Mouse (Mus musculus) midbrain, embryonic 11.5 days (tissue): Measurements from ENCODE around the gene Helq. TPM values are rescaled to one million over a fixed set of nuclear protein-coding genes. Genes with fewer than 3 reads are reported as not detected.

Experiments
- ATAC-seq: fragments of 200-750 bp; cut with Nextera tagmentation; 2 replicates; pipeline ENCODE4 v1.8.0; 2017; ENCODE audit warnings: moderate TSS enrichment, moderate library complexity; ENCODE audit not compliant: low FRiP score
- DNase-seq: peaks from one replicate; pipeline ENCODE4 v3.0.0; 2015; ENCODE audit warnings: low spot score; ENCODE audit errors: missing footprints
- H3K27ac ChIP-seq: fragments of 300-500 bp; sonication (generic); 2 replicates; pipeline ENCODE4 v1.5.1; 2014; ENCODE audit warnings: low read depth, low read length
- H3K27me3 ChIP-seq: fragments of 300-500 bp; sonication (generic); 2 replicates; pipeline ENCODE4 v1.6.1; 2014; ENCODE audit warnings: mild to moderate bottlenecking, low read length, moderate library complexity, mixed read lengths; ENCODE audit not compliant: control insufficient read depth, insufficient read depth
- H3K36me3 ChIP-seq: fragments of 300-500 bp; sonication (generic); 2 replicates; pipeline ENCODE4 v1.6.1; 2014; ENCODE audit warnings: mild to moderate bottlenecking, low read length, moderate library complexity, mixed read lengths; ENCODE audit not compliant: control insufficient read depth, insufficient read depth
- H3K4me1 ChIP-seq: fragments of 300-500 bp; sonication (generic); 2 replicates; pipeline ENCODE4 v1.6.1; 2014; ENCODE audit warnings: low read length; ENCODE audit not compliant: control insufficient read depth, insufficient read depth
- H3K4me2 ChIP-seq: fragments of 300-500 bp; sonication (generic); 2 replicates; pipeline ENCODE4 v1.6.1; 2014; ENCODE audit warnings: mild to moderate bottlenecking, moderate library complexity
- H3K4me3 ChIP-seq: fragments of 300-500 bp; sonication (generic); 2 replicates; pipeline ENCODE4 v1.5.1; 2014; ENCODE audit warnings: low read depth, low read length
- H3K9ac ChIP-seq: fragments of 300-500 bp; sonication (generic); 2 replicates; pipeline ENCODE4 v1.6.1; 2014; ENCODE audit warnings: low read length
- H3K9me3 ChIP-seq: fragments of 300-500 bp; sonication (generic); 2 replicates; pipeline ENCODE4 v1.6.1; 2016; ENCODE audit warnings: low read length; ENCODE audit not compliant: control insufficient read depth
- WGBS: fragments of 180-500 bp; shearing (Covaris S2); extraction: QIAGEN DNeasy Blood & Tissue Kit; methylation state at CpG from one replicate; pipeline ENCODE4 v1.1.7; 2014; 5-methylcytosine and 5-hydroxymethylcytosine counted together
- polyA plus RNA-seq: library from polyadenylated mRNA; unstranded; fragments of >200 nt; fragmentation: Nextera tagmentation; extraction: Ambion mirVana; gene quantifications from 2 replicates; pipeline ENCODE4 v1.2.1, GENCODE M21; 2014

Gene Helq
- polyA plus RNA-seq, 1 experiment from 2014 or later: 17.6 TPM

GRCm38 (mm10) chr5:100728757-100729156 lies 69.6 kb downstream of the Helq start:
- no peak overlapping the region for H3K27ac ChIP-seq
- no peak overlapping the region for H3K9ac ChIP-seq
- ATAC-seq (no peak), DNase-seq (no peak)
- WGBS: 90% methylated on average over 13 of the region's 13 CpGs
- no peaks in the 10 kb centered on the region for H3K27me3 ChIP-seq
- H3K4me2 ChIP-seq: no peak overlapping the region
- no peaks in the 10 kb centered on the region for H3K4me1 ChIP-seq
- no peak overlapping the region for H3K4me3 ChIP-seq
- H3K36me3 ChIP-seq: no peaks in the 10 kb centered on the region
- H3K9me3 ChIP-seq: no peaks in the 10 kb centered on the region

DNA sequence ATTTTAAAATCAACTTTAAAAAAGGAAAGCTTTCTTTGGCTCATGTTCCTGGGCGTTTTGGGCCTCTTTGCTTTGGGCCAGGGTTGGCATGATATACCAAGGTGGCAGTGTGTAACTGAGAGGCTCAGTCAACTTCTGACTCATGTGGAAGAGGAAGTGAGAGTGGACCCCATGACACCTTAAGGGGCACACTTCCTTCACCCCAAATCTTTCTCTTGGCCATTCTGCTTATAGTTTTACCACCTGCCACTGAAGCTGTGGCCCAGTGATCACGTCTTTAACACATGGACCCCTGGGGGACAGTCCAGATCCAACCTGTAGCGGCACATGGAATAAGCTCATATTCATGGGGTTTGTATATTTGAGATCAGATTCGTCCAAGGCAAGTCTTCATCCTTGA lies 72.4 kb downstream of the Helq start:
- Histone ChIP-seq H3K9me3 (no peaks in the 10 kb centered on the region), H3K36me3 (no peaks in the 10 kb centered on the region), H3K9ac (no peak overlapping the region), H3K4me1 (no peaks in the 10 kb centered on the region), H3K27ac (no peak overlapping the region), H3K27me3 (no peaks in the 10 kb centered on the region), H3K4me2 (no peak overlapping the region), H3K4me3 (no peak overlapping the region)
- WGBS: 80% methylated on average over 4 of the region's 4 CpGs
- DNase-seq (no peak), ATAC-seq (no peak)

DNA sequence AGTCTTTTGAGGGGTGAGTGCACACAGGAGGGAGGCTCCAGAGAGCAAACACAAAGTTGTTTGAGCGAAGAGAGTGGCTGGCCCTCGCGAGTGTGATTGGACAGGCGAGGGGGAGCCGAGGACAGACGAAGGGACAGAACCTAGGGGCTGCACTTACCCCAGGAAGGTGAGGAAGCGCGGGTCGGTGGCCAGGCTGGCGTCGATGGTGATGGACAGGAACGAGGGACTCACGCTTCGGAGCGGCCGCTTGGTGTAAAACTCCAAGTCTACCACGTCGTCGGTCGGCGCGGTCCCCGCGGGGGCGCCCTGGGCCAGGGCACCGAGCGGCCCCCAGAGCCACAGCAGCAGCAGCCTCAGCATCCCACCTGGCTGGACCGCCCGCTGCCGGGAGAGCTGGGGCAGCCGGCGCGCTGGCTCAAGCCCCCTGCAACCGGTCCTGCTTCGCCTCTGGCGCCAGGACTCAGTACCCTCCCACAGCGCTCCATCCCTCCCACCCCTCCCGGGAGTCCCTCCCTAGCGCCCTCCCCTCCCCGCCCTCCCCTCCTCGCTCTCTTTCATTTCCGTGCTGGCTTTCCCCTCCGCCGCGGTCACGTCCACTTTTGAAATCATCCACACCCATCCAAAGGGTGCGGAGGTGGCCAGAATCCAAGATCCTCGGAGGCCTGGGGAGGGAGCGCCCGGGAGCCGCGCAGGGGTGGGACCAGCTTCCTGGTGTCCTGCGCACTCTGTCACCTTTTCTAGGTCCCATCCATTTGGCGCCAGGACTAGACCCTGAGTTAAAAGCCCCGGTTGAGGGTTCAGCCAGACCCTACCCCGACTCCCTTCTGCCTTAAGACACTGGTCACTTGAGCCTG lies 78.9 kb downstream of the Helq start, which contains the start of gene Hpse:
Gene Hpse (minus strand): TSS at position 482 of the 854 bp plus-strand sequence.
- DNase-seq: peak; percentile 95
- ATAC-seq: peak; percentile 66
- H3K27ac ChIP-seq: no peak within 1 kb of the TSS
- WGBS: 1% methylated on average over 53 of the region's 56 CpGs
- no peaks in the 10 kb centered on the region for H3K4me1 ChIP-seq
- H3K4me3 ChIP-seq: peak within 1 kb of the TSS; percentile 44
- peak within 1 kb of the TSS; percentile 61 for H3K9ac ChIP-seq
- no peaks in the 10 kb centered on the region for H3K36me3 ChIP-seq
- H3K9me3 ChIP-seq: no peaks in the 10 kb centered on the region
- peaks cover 13% of the 10 kb centered on the region for H3K27me3 ChIP-seq
- H3K4me2 ChIP-seq: peak within 1 kb of the TSS; percentile 82

DNA sequence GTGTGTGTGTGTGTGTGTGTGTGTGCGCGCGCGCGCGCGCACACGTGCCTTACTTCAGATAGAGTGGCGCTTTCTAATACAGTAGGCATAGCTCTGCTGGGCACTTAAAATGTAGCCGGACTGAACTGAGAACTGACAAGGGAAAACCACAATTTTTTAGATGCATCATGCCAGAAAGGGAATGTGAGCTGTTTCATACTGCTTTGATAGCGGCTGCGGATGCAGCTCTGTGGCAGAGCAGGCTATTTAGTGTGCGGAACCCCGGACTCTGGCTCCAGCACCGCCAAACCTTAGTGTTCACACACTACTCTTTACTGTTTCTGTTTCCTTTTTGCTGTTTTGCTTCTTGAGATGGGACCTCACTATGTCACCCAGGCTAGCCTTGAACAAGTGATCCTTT lies 81.6 kb downstream of the Helq start:
- ATAC-seq: no peak
- Histone ChIP-seq H3K27me3 (peaks cover 13% of the 10 kb centered on the region), H3K36me3 (no peaks in the 10 kb centered on the region), H3K4me1 (peaks cover 2% of the 10 kb centered on the region; the same call in 1 of the 2 replicates), H3K9me3 (no peaks in the 10 kb centered on the region), H3K27ac (no peak overlapping the region), H3K4me3 (no peak overlapping the region), H3K4me2 (no peak overlapping the region), H3K9ac (no peak overlapping the region)
- 97% methylated on average over 15 of the region's 15 CpGs for WGBS
- no peak for DNase-seq

Other genes starting within 250 kb of the Helq start
- gene Plac8, start 226.4 kb downstream of the Helq start, polyA plus RNA-seq: 1.4 and 1.7 TPM in 2 replicates
- 50.8 and 59.4 TPM in 2 replicates for gene Coq2, start 123.5 kb downstream of the Helq start, polyA plus RNA-seq
- gene Hpse, start 78.9 kb downstream of the Helq start, polyA plus RNA-seq: 1.2 and 1.3 TPM in 2 replicates
- gene Mrps18c, start within 50 bp of the Helq start, polyA plus RNA-seq: 167 and 178 TPM in 2 replicates
- 23.3 and 28.9 TPM in 2 replicates for gene Abraxas1, start 22.4 kb upstream of the Helq start, polyA plus RNA-seq
- gene Gpat3, start 47.1 kb upstream of the Helq start, polyA plus RNA-seq: 0.07 and 0.37 TPM in 2 replicates